Mouse (Mus musculus): ENCODE measurements around the gene Cutc. TPM values are rescaled to one million over a fixed set of nuclear protein-coding genes. Genes with fewer than 3 reads are reported as not detected.

Cutc gene
- polyA plus RNA-seq (2021; fragmentation: Nextera tagmentation), result 12.6 and 15.1 TPM in 2 replicates
- long read RNA-seq, experiment 1, transcript Cutc-202 (9 exons, 1,233 nt), result major isoform, 21 of 29 reads
- long read RNA-seq, experiment 1, partial matches to known transcripts, result 0 of 29 reads
- long read RNA-seq, experiment 1, other reads (novel, unspliced or antisense), result 4 of 29 reads
- long read RNA-seq, experiment 2, transcript Cutc-202 (9 exons, 1,233 nt), result major isoform, 11 of 20 reads
- long read RNA-seq, experiment 2, partial matches to known transcripts, result 0 of 20 reads
- long read RNA-seq, experiment 2, other reads (novel, unspliced or antisense), result 7 of 20 reads

DNA sequence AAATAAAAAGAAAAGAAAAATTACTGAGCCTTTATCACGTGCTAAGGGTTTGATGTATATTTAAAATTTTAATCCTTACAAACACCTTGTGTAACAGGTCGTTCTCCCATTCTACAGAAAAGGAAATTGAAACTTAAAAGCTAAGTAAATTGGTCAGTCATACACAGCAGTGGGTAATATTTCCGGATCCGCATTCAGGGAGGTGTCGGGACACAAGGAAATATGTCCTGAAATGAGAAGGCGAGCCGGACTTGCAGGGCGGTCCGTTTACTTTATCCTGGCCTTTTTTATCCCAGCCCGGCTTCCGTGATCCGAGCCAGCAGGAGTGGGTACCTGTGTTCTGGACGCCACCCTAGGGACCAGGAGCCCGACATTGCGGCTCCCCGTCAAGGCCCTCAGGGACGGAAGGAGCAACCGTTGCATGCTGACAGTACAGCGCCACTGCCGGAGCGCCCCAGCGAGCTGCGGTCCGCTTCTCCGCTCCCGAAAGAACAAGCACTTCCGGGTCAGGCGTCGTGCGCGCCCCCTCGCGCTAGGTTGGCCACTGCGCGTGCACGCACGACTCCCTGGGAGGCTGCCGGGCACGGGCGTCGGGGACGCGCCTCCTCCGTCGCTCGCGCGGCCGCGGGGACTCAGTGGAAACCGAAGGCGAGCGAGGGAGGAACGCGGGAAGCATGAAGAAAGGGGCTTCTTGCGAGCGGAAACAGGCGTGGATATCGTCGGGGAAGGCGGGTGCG is at the start of gene Cutc, which contains the start of gene Cox15:
Gene Cutc (plus strand): TSS at position 508 of the 737 bp plus-strand sequence.
Gene Cox15 (minus strand): TSS at position 512 of the 737 bp plus-strand sequence.

GRCm38 (mm10) chr19:43781980-43782379 is 29.2 kb downstream of the Cutc start, which contains the start of gene Abcc2:
Abcc2 (plus strand) TSS chr19:43782192.

Other genes with a start within 250 kb of the Cutc start
- gene Got1, start 228.4 kb upstream of the Cutc start, polyA plus RNA-seq (2021; fragmentation: Nextera tagmentation), result 341 and 380 TPM in 2 replicates
- gene Nkx2-3, start 140.7 kb upstream of the Cutc start, polyA plus RNA-seq (2021; fragmentation: Nextera tagmentation), result not detected in 2 replicates
- gene Slc25a28, start 78.1 kb upstream of the Cutc start, polyA plus RNA-seq (2021; fragmentation: Nextera tagmentation), result 5.8 and 6.0 TPM in 2 replicates
- 4.5 and 5.3 TPM in 2 replicates for gene Entpd7, start 63.3 kb upstream of the Cutc start, polyA plus RNA-seq (2021; fragmentation: Nextera tagmentation)
- 7.3 and 7.6 TPM in 2 replicates for gene Cox15, start within 50 bp of the Cutc start, polyA plus RNA-seq (2021; fragmentation: Nextera tagmentation)
- not detected in 2 replicates for gene Abcc2, start 29.2 kb downstream of the Cutc start, polyA plus RNA-seq (2021; fragmentation: Nextera tagmentation)
- 2.0 and 2.6 TPM in 2 replicates for gene Dnmbp, start 187.2 kb downstream of the Cutc start, polyA plus RNA-seq (2021; fragmentation: Nextera tagmentation)
- gene Cpn1, start 233.6 kb downstream of the Cutc start, polyA plus RNA-seq (2021; fragmentation: Nextera tagmentation), result 0.28 and 0.45 TPM in 2 replicates